32 mouse cellular contexts compared by ENCODE assay signal in genomic region chr2:120284094-120284493, GRCm38 (mm10). TPM values are rescaled to one million over a fixed set of nuclear protein-coding genes. Genes with fewer than 3 reads are reported as not detected.
DNase-seq lines count a peak whose midpoint lies in the region; TF ChIP-seq lines count a peak whose summit lies in the region.
"Had no signal": no experiment of that assay in that cellular context is flagged by ENCODE, and none has a peak within 500 bp of the region (broad histone marks: within the 10 kb centered on the region; RNA-seq: fewer than 3 reads in every experiment).

No protein-coding gene starts in this region.

- no peak overlapping the region for H3K4me3 ChIP-seq in gastrocnemius, adult 2 months
- H3K4me3 ChIP-seq in forebrain, embryonic 10.5 days = no peak overlapping the region
- H3K4me3 ChIP-seq: heart, adult 2 months; heart, embryonic 10.5 days; heart, embryonic 13.5 days had no signal

- 86% methylated on average over 5 of the region's 5 CpGs for WGBS in forebrain, embryonic 10.5 days

- H3K9me3 ChIP-seq in forebrain, embryonic 10.5 days = no peaks in the 10 kb centered on the region
- H3K9me3 ChIP-seq: heart, embryonic 10.5 days; heart, embryonic 13.5 days had no signal

- H3K4me1 ChIP-seq in forebrain, embryonic 10.5 days = no peaks in the 10 kb centered on the region
- H3K4me1 ChIP-seq: heart, embryonic 10.5 days; heart, embryonic 13.5 days had no signal

- no peaks in the 10 kb centered on the region for H3K27me3 ChIP-seq in forebrain, embryonic 10.5 days (ENCODE audit: poor library complexity, severe bottlenecking)

- TF ChIP-seq CTCF in gastrocnemius, adult 2 months (IDR thresholded peaks at IDR 0.05) = no peak

- intact Hi-C loops in gastrocnemius, adult 2 months (cut with DNase I) = loop anchor here (5.0 kb wide), 1 partner anchor 202 kb away; no protein-coding TSS in a partner anchor
- intact Hi-C loops in gastrocnemius, postnatal 36 days (cut with DNase I) = no loop called here

- peak; percentile 23 for DNase-seq in gastrocnemius, adult 2 months
- DNase-seq in gastrocnemius, postnatal 36 days = no peak
- peak; percentile 67 for DNase-seq in adrenal gland, adult 8-10 months
- DNase-seq in adrenal gland, postnatal 10 days = peak; percentile 51
- DNase-seq in adrenal gland, postnatal 36 days = peak; percentile 37 to 64
- no peak for DNase-seq in forebrain, embryonic 10.5 days (ENCODE audit: extremely low spot score, low spot score)
- DNase-seq: cerebellum, adult 11 months; cerebellum, adult 2 months; cerebellum, postnatal 10 days; cerebellum, postnatal 36 days; forebrain, postnatal 0 days; gastrocnemius, postnatal 25 days; heart, adult 2 months; heart, postnatal 14 days; heart, postnatal 4 days; kidney, adult 18-20 months had no signal

- H3K36me3 ChIP-seq in forebrain, embryonic 10.5 days (replicated peaks) = no peaks in the 10 kb centered on the region
- H3K36me3 ChIP-seq: heart, embryonic 10.5 days; heart, embryonic 13.5 days had no signal

- H3K27ac ChIP-seq in gastrocnemius, adult 2 months = no peak overlapping the region
- H3K27ac ChIP-seq in forebrain, embryonic 10.5 days = no peak overlapping the region
- H3K27ac ChIP-seq: heart, adult 2 months; heart, embryonic 10.5 days; heart, embryonic 13.5 days; hindbrain, embryonic 14.5 days; hindbrain, postnatal 0 days had no signal

RNA-seq across cellular contexts. Expression of gene Pla2g4d, which starts 4.9 kb away (rescaled TPM):
- not detected for total RNA-seq in gastrocnemius, adult 2 months (2021)
- total RNA-seq in gastrocnemius, postnatal 36 days (2021) = not detected
- total RNA-seq in adrenal gland, adult 8-10 months (2022) = under 1 TPM in 1 of 4 experiments, not detected in 3; 0.10 TPM
- under 1 TPM in 1 of 2 experiments, not detected in 1; 0.12 TPM for total RNA-seq in adrenal gland, postnatal 10 days (2021)
- under 1 TPM in 1 of 2 experiments, not detected in 1; 0.07 TPM for total RNA-seq in adrenal gland, postnatal 36 days (2021)
- 0.11 and 0.15 TPM in 2 replicates for polyA plus RNA-seq in forebrain, embryonic 10.5 days (2016; fragmentation: Nextera tagmentation; extraction: Ambion mirVana)
- total RNA-seq: forebrain, postnatal 0 days; gastrocnemius, adult 8-10 months; gastrocnemius, postnatal 25 days; granulocyte monocyte progenitor cell, adult 5-6 weeks; heart, adult 2 months; heart, postnatal 14 days; heart, postnatal 4 days; MEL had no signal
- polyA plus RNA-seq: C2C12; CD4-positive, CD25-positive, alpha-beta regulatory T cell, adult 4 months; forebrain, embryonic 14.5 days; heart, adult 2 months; heart, embryonic 10.5 days; heart, embryonic 13.5 days; heart, embryonic 16.5 days; hindbrain, embryonic 14.5 days; inflammation-experienced regulatory T-cells, adult 6 months; intestine, embryonic 16.5 days had no signal

RNA-seq across cellular contexts. Expression of gene Pla2g4f, which starts 29.9 kb away (rescaled TPM):
- not detected for total RNA-seq in gastrocnemius, adult 2 months (2021)
- total RNA-seq in gastrocnemius, postnatal 36 days (2021) = not detected
- total RNA-seq in adrenal gland, adult 8-10 months (2022) = not detected
- total RNA-seq in adrenal gland, postnatal 10 days (2021) = under 1 TPM in 1 of 2 experiments, not detected in 1; 0.12 TPM
- not detected for total RNA-seq in adrenal gland, postnatal 36 days (2021)
- polyA plus RNA-seq in forebrain, embryonic 10.5 days (2016; fragmentation: Nextera tagmentation; extraction: Ambion mirVana) = not detected in 2 replicates
- total RNA-seq: forebrain, postnatal 0 days; gastrocnemius, adult 8-10 months; gastrocnemius, postnatal 25 days; granulocyte monocyte progenitor cell, adult 5-6 weeks; heart, adult 2 months; heart, postnatal 14 days; heart, postnatal 4 days; hindbrain, postnatal 0 days; MEL had no signal
- polyA plus RNA-seq: C2C12; embryonic facial prominence, embryonic 11.5 days; forebrain, embryonic 11.5 days; forebrain, embryonic 14.5 days; forebrain, postnatal 0 days; hindbrain, embryonic 11.5 days; hindbrain, embryonic 14.5 days; hindbrain, postnatal 0 days had no signal

RNA-seq across cellular contexts. Expression of gene Pla2g4e, which starts 39.0 kb away (rescaled TPM):
- 10 to 100 TPM; 27.8 to 31.8 TPM for total RNA-seq in gastrocnemius, adult 2 months (2021)
- 10 to 100 TPM; 29.5 to 29.6 TPM for total RNA-seq in gastrocnemius, postnatal 36 days (2021)
- 1 to 10 TPM in 2 of 4 experiments, under 1 TPM in 2; 0.35 to 1.3 (median 0.99) TPM for total RNA-seq in adrenal gland, adult 8-10 months (2022)
- 1 to 10 TPM in 1 of 2 experiments, under 1 TPM in 1; 0.99 to 3.6 TPM for total RNA-seq in adrenal gland, postnatal 10 days (2021)
- under 1 TPM; 0.13 to 0.20 TPM for total RNA-seq in adrenal gland, postnatal 36 days (2021)
- 0.04 TPM in 1 of 2 replicates, not detected in the other for polyA plus RNA-seq in forebrain, embryonic 10.5 days (2016; fragmentation: Nextera tagmentation; extraction: Ambion mirVana)
- total RNA-seq: granulocyte monocyte progenitor cell, adult 5-6 weeks; MEL had no signal
- polyA plus RNA-seq: C2C12; CD4-positive, CD25-positive, alpha-beta regulatory T cell, adult 4 months; embryonic facial prominence, embryonic 11.5 days; inflammation-experienced regulatory T-cells, adult 6 months had no signal

Comparison
In these comparisons a context has a peak if more than half of its experiments do, and no peak if none do; other contexts are left out.
1. DNase-seq: peak in gastrocnemius, adult 2 months (single experiment), adrenal gland, adult 8-10 months (single experiment), adrenal gland, postnatal 10 days (single experiment) and adrenal gland, postnatal 36 days (2 of 2); none in gastrocnemius, postnatal 36 days (0 of 2) and forebrain, embryonic 10.5 days (single experiment).
2. RNA of gene Pla2g4e, which starts 39.0 kb away (total RNA-seq): 27.8 to 31.8 TPM in gastrocnemius, adult 2 months and 29.5 to 29.6 TPM in gastrocnemius, postnatal 36 days; 0.99 to 3.6 TPM in adrenal gland, postnatal 10 days, 0.35 to 1.3 TPM in adrenal gland, adult 8-10 months and 0.13 to 0.20 TPM in adrenal gland, postnatal 36 days; every median in the first group is over 4 times any median in the second.